Mouse (Mus musculus): Measurements from ENCODE around the gene Chit1. TPM values are rescaled to one million over a fixed set of nuclear protein-coding genes. Genes with fewer than 3 reads are reported as not detected.

The Chit1 gene
- total RNA-seq, 1 experiment from 2014 or later = 0.35 TPM

GRCm38 (mm10) chr1:134195571-134195970 lies 84.5 kb downstream of the Chit1 start:
- ATAC-seq (ENCODE audit: extremely low read depth, insufficient number of reproducible peaks, low FRiP score, poor library complexity, severe bottlenecking) = no peak

- ATAC-seq (ENCODE audit: extremely low read depth, insufficient number of reproducible peaks, low FRiP score, poor library complexity, severe bottlenecking) = no peak
Observed at GRCm38 (mm10) chr1:134195979-134196378, 84.9 kb downstream of the Chit1 start.

GRCm38 (mm10) chr1:134196386-134196785 lies 85.3 kb downstream of the Chit1 start:
- peak; percentile 89 for ATAC-seq (ENCODE audit: extremely low read depth, insufficient number of reproducible peaks, low FRiP score, poor library complexity, severe bottlenecking)

GRCm38 (mm10) chr1:134197325-134197982 lies 86.4 kb downstream of the Chit1 start:
- ATAC-seq (ENCODE audit: extremely low read depth, insufficient number of reproducible peaks, low FRiP score, poor library complexity, severe bottlenecking) = no peak

- ATAC-seq (ENCODE audit: extremely low read depth, insufficient number of reproducible peaks, low FRiP score, poor library complexity, severe bottlenecking) = no peak
Observed at GRCm38 (mm10) chr1:134198197-134198995, 87.4 kb downstream of the Chit1 start.

GRCm38 (mm10) chr1:134200481-134200880 lies 89.4 kb downstream of the Chit1 start:
- ATAC-seq (ENCODE audit: extremely low read depth, insufficient number of reproducible peaks, low FRiP score, poor library complexity, severe bottlenecking) = no peak

Other genes starting within 250 kb of the Chit1 start
- gene Optc, start 203.2 kb upstream of the Chit1 start, total RNA-seq (2017) = not detected in 2 replicates
- not detected in 2 replicates for gene Prelp, start 189.8 kb upstream of the Chit1 start, total RNA-seq (2017)
- not detected in 2 replicates for gene Fmod, start 74.0 kb upstream of the Chit1 start, total RNA-seq (2017)
- gene Btg2, start 32.1 kb upstream of the Chit1 start, total RNA-seq (2017) = 605 and 631 TPM in 2 replicates
- 241 and 251 TPM in 2 replicates for gene Chil1, start 70.9 kb downstream of the Chit1 start, total RNA-seq (2017)
- not detected in 2 replicates for gene Mybph, start 82.2 kb downstream of the Chit1 start, total RNA-seq (2017)
- gene Adora1, start 124.2 kb downstream of the Chit1 start, total RNA-seq (2017) = not detected in 2 replicates
- gene Myog, start 178.7 kb downstream of the Chit1 start, total RNA-seq (2017) = not detected in 2 replicates
- gene Ppfia4, start 221.7 kb downstream of the Chit1 start, total RNA-seq (2017) = 2.9 and 3.2 TPM in 2 replicates

Data from neutrophil, adult 5-6 weeks (primary cell).